Mouse (Mus musculus) layer of hippocampus, adult 2 months (tissue): ENCODE data around the gene Malrd1. TPM values are rescaled to one million over a fixed set of nuclear protein-coding genes. Genes with fewer than 3 reads are reported as not detected.
"Not testable (repeated sequence)": the region's sequence is repeated elsewhere in the genome, so short reads cannot be mapped to it uniquely, and the experiment has no call there.

ENCODE experiments used
- DNase-seq, 2 experiments: peaks; one replicate each; pipeline ENCODE4 v3.0.0; 2022; ENCODE audit warnings: low spot score in 2 of 2
- H3K27ac ChIP-seq: fragments of 200-600 bp; 2 replicates; pipeline ENCODE4 v1.8.1; 2022
- H3K4me3 ChIP-seq: fragments of 200-600 bp; 2 replicates; pipeline ENCODE4 v1.8.1; 2022; ENCODE audit warnings: mild to moderate bottlenecking
- CTCF ChIP-seq: fragments of 200-600 bp; conservative IDR thresholded peaks from 2 replicates; pipeline ENCODE4 v1.8.1; 2022; ENCODE audit warnings: antibody characterized with exemption, mild to moderate bottlenecking, moderate library complexity
- total RNA-seq, 2 experiments: library from RNA; stranded (reverse); gene quantifications; 2 replicates each; pipeline ENCODE4 v1.2.3; 2021

Gene Malrd1
- total RNA-seq, 2 experiments from 2014 or later: not detected

- no peak overlapping the region for H3K4me3 ChIP-seq
- no peak for TF ChIP-seq CTCF
- DNase-seq: no peak
- H3K27ac ChIP-seq: no peak overlapping the region
Measured at GRCm38 (mm10) chr2:15893418-15894120, 367.3 kb downstream of the Malrd1 start.

GRCm38 (mm10) chr2:15925432-15925831 is 399.2 kb downstream of the Malrd1 start:
- no peak for DNase-seq
- Histone ChIP-seq H3K4me3 (no peak overlapping the region), H3K27ac (no peak overlapping the region)
- TF ChIP-seq CTCF: no peak

- DNase-seq: no peak
- TF ChIP-seq CTCF: no peak
- no peak overlapping the region for H3K4me3 ChIP-seq
- no peak overlapping the region for H3K27ac ChIP-seq
Measured at GRCm38 (mm10) chr2:15926041-15926440, 399.8 kb downstream of the Malrd1 start.

GRCm38 (mm10) chr2:15931479-15931878 is 405.2 kb downstream of the Malrd1 start:
- H3K4me3 ChIP-seq: no peak overlapping the region
- no peak for DNase-seq
- no peak for TF ChIP-seq CTCF
- no peak overlapping the region for H3K27ac ChIP-seq

- Histone ChIP-seq H3K27ac (no peak overlapping the region), H3K4me3 (no peak overlapping the region)
- DNase-seq: no peak
- no peak for TF ChIP-seq CTCF
Measured at GRCm38 (mm10) chr2:15931924-15932323, 405.6 kb downstream of the Malrd1 start.

- DNase-seq: no peak
- H3K27ac ChIP-seq: no peak overlapping the region
- H3K4me3 ChIP-seq: no peak overlapping the region
- TF ChIP-seq CTCF: no peak
Measured at GRCm38 (mm10) chr2:15932340-15932739, 406.1 kb downstream of the Malrd1 start.

- H3K27ac ChIP-seq: no peak overlapping the region
- no peak for TF ChIP-seq CTCF
- no peak overlapping the region for H3K4me3 ChIP-seq
- no peak for DNase-seq
Measured at GRCm38 (mm10) chr2:16002925-16003324, 476.6 kb downstream of the Malrd1 start.

GRCm38 (mm10) chr2:16017046-16017445 is 490.8 kb downstream of the Malrd1 start:
- DNase-seq, H3K4me3 ChIP-seq, H3K27ac ChIP-seq: not testable (repeated sequence)

GRCm38 (mm10) chr2:16017719-16018118 is 491.4 kb downstream of the Malrd1 start:
- not testable (repeated sequence) for H3K27ac ChIP-seq, DNase-seq, H3K4me3 ChIP-seq

GRCm38 (mm10) chr2:16029752-16030151 is 503.5 kb downstream of the Malrd1 start:
- no peak for DNase-seq
- no peak for TF ChIP-seq CTCF
- Histone ChIP-seq H3K27ac (no peak overlapping the region), H3K4me3 (no peak overlapping the region)

- DNase-seq: no peak
- no peak for TF ChIP-seq CTCF
- Histone ChIP-seq H3K27ac (no peak overlapping the region), H3K4me3 (no peak overlapping the region)
Measured at GRCm38 (mm10) chr2:16031559-16031958, 505.3 kb downstream of the Malrd1 start.

GRCm38 (mm10) chr2:16032804-16033203 is 506.5 kb downstream of the Malrd1 start:
- no peak overlapping the region for H3K27ac ChIP-seq
- no peak overlapping the region for H3K4me3 ChIP-seq
- TF ChIP-seq CTCF: no peak
- no peak for DNase-seq

GRCm38 (mm10) chr2:16110696-16111095 is 584.4 kb downstream of the Malrd1 start:
- no peak for TF ChIP-seq CTCF
- Histone ChIP-seq H3K4me3 (no peak overlapping the region), H3K27ac (no peak overlapping the region)
- no peak for DNase-seq

GRCm38 (mm10) chr2:16113333-16113732 is 587.1 kb downstream of the Malrd1 start:
- no peak for TF ChIP-seq CTCF
- DNase-seq: no peak
- no peak overlapping the region for H3K27ac ChIP-seq

More at GRCm38 (mm10) chr2:16113333-16113732, 587.1 kb downstream of the Malrd1 start:
- no peak overlapping the region for H3K4me3 ChIP-seq
